Comparison of ENCODE assay signal across 9 mouse cellular contexts in genomic region chr19:40395321-40395695, GRCm38 (mm10).
DNase-seq lines count a peak whose midpoint lies in the region; ATAC-seq and TF ChIP-seq lines count a peak whose summit lies in the region.
"Had no signal": no experiment of that assay in that cellular context is flagged by ENCODE, and none has a peak within 500 bp of the region (broad histone marks: within the 10 kb centered on the region; RNA-seq: fewer than 3 reads in every experiment).

No protein-coding gene starts in this region.

- H3K4me2 ChIP-seq in lung, embryonic 15.5 days = peak overlapping the region; percentile 22; the same call in 1 of the 2 replicates
- H3K4me2 ChIP-seq in intestine, embryonic 16.5 days (ENCODE audit: low read depth, low read length) = no peak overlapping the region
- no peak overlapping the region for H3K4me2 ChIP-seq in neural tube, embryonic 15.5 days
- H3K4me2 ChIP-seq: neural tube, embryonic 12.5 days had no signal

- H3K79me2 ChIP-seq in heart, adult 2 months (replicated peaks; ENCODE audit: control insufficient read depth, insufficient read depth, low read length) = no peaks in the 10 kb centered on the region

- TF ChIP-seq CTCF in heart, adult 2 months (IDR thresholded peaks at IDR 0.05) = no peak

- H3K36me3 ChIP-seq in heart, adult 2 months (ENCODE audit: control insufficient read depth, insufficient read depth, low read length) = peaks cover 27% of the 10 kb centered on the region
- no peaks in the 10 kb centered on the region for H3K36me3 ChIP-seq in lung, embryonic 15.5 days
- no peaks in the 10 kb centered on the region for H3K36me3 ChIP-seq in intestine, embryonic 16.5 days (ENCODE audit: control insufficient read depth, insufficient read depth, low read length)
- peaks cover 10% of the 10 kb centered on the region for H3K36me3 ChIP-seq in neural tube, embryonic 15.5 days

- no peak for TF ChIP-seq POLR2A in heart, adult 2 months (IDR thresholded peaks at IDR 0.05; ENCODE audit: insufficient read depth, low read depth, low read length)

- DNase-seq in heart, adult 2 months = no peak
- DNase-seq in heart, postnatal 25 days (ENCODE audit: low spot score) = no peak
- DNase-seq in lung, postnatal 36 days = no peak
- DNase-seq in left cerebral cortex, adult 11 months (ENCODE audit: low spot score) = no peak

- peak overlapping the region; percentile 48 for H3K9ac ChIP-seq in heart, adult 2 months (ENCODE audit: low read depth, low read length)
- no peak overlapping the region for H3K9ac ChIP-seq in lung, embryonic 15.5 days
- no peak overlapping the region for H3K9ac ChIP-seq in intestine, embryonic 16.5 days (ENCODE audit: low read depth, low read length)
- no peak overlapping the region for H3K9ac ChIP-seq in neural tube, embryonic 15.5 days (replicated peaks)
- H3K9ac ChIP-seq: neural tube, embryonic 12.5 days had no signal

- ATAC-seq in lung, embryonic 15.5 days (ENCODE audit: borderline replicate concordance, extremely low read depth, low FRiP score, low TSS enrichment) = no peak
- ATAC-seq in intestine, embryonic 16.5 days = 0 out of 2 replicates have a peak, but pooled peaks have one; percentile 11
- ATAC-seq in neural tube, embryonic 15.5 days (ENCODE audit: low FRiP score) = no peak
- no peak for ATAC-seq in megakaryocyte, adult 5-6 weeks (ENCODE audit: poor library complexity, severe bottlenecking)

- H3K4me1 ChIP-seq in heart, adult 2 months (ENCODE audit: control insufficient read depth, insufficient read depth, low read length) = peaks cover 45% of the 10 kb centered on the region
- peaks cover 27% of the 10 kb centered on the region for H3K4me1 ChIP-seq in lung, embryonic 15.5 days
- peaks cover 9% of the 10 kb centered on the region for H3K4me1 ChIP-seq in intestine, embryonic 16.5 days (ENCODE audit: control insufficient read depth, insufficient read depth, low read length)
- peaks cover 18% of the 10 kb centered on the region for H3K4me1 ChIP-seq in neural tube, embryonic 15.5 days

- H3K4me3 ChIP-seq in heart, adult 2 months = peak overlapping the region; percentile 38
- H3K4me3 ChIP-seq in lung, embryonic 15.5 days = no peak overlapping the region
- no peak overlapping the region for H3K4me3 ChIP-seq in intestine, embryonic 16.5 days (ENCODE audit: low read length)
- H3K4me3 ChIP-seq in neural tube, embryonic 15.5 days (replicated peaks) = no peak overlapping the region
- H3K4me3 ChIP-seq: neural tube, embryonic 12.5 days had no signal

- 55% methylated on average over 12 of the region's 12 CpGs for WGBS in heart, adult 2 months
- 84% methylated on average over 12 of the region's 12 CpGs for WGBS in lung, embryonic 15.5 days
- WGBS in intestine, embryonic 16.5 days = 75% methylated on average over 12 of the region's 12 CpGs
- 82% methylated on average over 12 of the region's 12 CpGs for WGBS in neural tube, embryonic 15.5 days

- H3K27me3 ChIP-seq in heart, adult 2 months (ENCODE audit: control insufficient read depth, insufficient read depth, low read length) = no peaks in the 10 kb centered on the region
- no peaks in the 10 kb centered on the region for H3K27me3 ChIP-seq in lung, embryonic 15.5 days
- no peaks in the 10 kb centered on the region for H3K27me3 ChIP-seq in intestine, embryonic 16.5 days (replicated peaks; ENCODE audit: control insufficient read depth, insufficient read depth, low read length)
- no peaks in the 10 kb centered on the region for H3K27me3 ChIP-seq in neural tube, embryonic 15.5 days (replicated peaks)
- H3K27me3 ChIP-seq: neural tube, embryonic 12.5 days had no signal

- no peak for TF ChIP-seq EP300 in heart, adult 2 months (IDR thresholded peaks at IDR 0.05; ENCODE audit: insufficient read depth, low read depth, low read length)

- intact Hi-C loops in heart, adult 2 months (cut with DNase I) = loop anchor here (2.0 kb wide), 2 partner anchors 37 to 117 kb away; partner anchors contain the start of gene Sorbs1
- intact Hi-C loops in heart, postnatal 25 days (cut with DNase I) = loop anchor here (2.0 kb wide), 2 partner anchors 41 to 117 kb away; partner anchors contain the start of gene Sorbs1

- H3K27ac ChIP-seq in heart, adult 2 months = peak overlapping the region; percentile 92
- peak overlapping the region; percentile 79 for H3K27ac ChIP-seq in lung, embryonic 15.5 days
- H3K27ac ChIP-seq in intestine, embryonic 16.5 days (ENCODE audit: low read length) = peak overlapping the region; percentile 67; the same call in 1 of the 2 replicates
- peak overlapping the region; percentile 58 for H3K27ac ChIP-seq in neural tube, embryonic 15.5 days (replicated peaks)
- H3K27ac ChIP-seq: neural tube, embryonic 12.5 days had no signal

- no peaks in the 10 kb centered on the region for H3K9me3 ChIP-seq in lung, embryonic 15.5 days
- H3K9me3 ChIP-seq in intestine, embryonic 16.5 days (ENCODE audit: control insufficient read depth, low read length) = no peaks in the 10 kb centered on the region
- no peaks in the 10 kb centered on the region for H3K9me3 ChIP-seq in neural tube, embryonic 15.5 days (replicated peaks)
- H3K9me3 ChIP-seq: neural tube, embryonic 12.5 days had no signal
